Mouse (Mus musculus): ENCODE results near the gene Csrnp1. TPM values are rescaled to one million over a fixed set of nuclear protein-coding genes. Genes with fewer than 3 reads are reported as not detected.

The Csrnp1 gene
- total and polyA plus RNA-seq, 2 experiments, result 9.2 to 9.7 TPM

GRCm38 (mm10) chr9:120010781-120011511 is 26.5 kb upstream of the Csrnp1 start:
- peak; percentile 82 for DNase-seq (ENCODE audit: extremely low read depth, low read depth, low spot score)

GRCm38 (mm10) chr9:120009871-120010270 is 25.4 kb upstream of the Csrnp1 start:
- peak; percentile 72 for DNase-seq (ENCODE audit: extremely low read depth, low read depth, low spot score)
- H3K27ac ChIP-seq (replicated peaks; ENCODE audit: insufficient read depth, low read depth, low read length), result no peak overlapping the region

More at GRCm38 (mm10) chr9:120010781-120011511, 26.5 kb upstream of the Csrnp1 start:
- Histone ChIP-seq H3K4me1 (ENCODE audit: control insufficient read depth, insufficient read depth, low read length) (peaks cover 25% of the 10 kb centered on the region), H3K27me3 (ENCODE audit: control insufficient read depth, insufficient read depth, low read length) (no peaks in the 10 kb centered on the region), H3K36me3 (ENCODE audit: control insufficient read depth, insufficient read depth, low read length) (no peaks in the 10 kb centered on the region), H3K27ac (replicated peaks; ENCODE audit: insufficient read depth, low read depth, low read length) (peak overlapping the region; percentile 85), H3K79me2 (ENCODE audit: control insufficient read depth, insufficient read depth, low read length) (no peaks in the 10 kb centered on the region), H3K9ac (ENCODE audit: low read depth, low read length) (peak overlapping the region; percentile 35), H3K4me3 (ENCODE audit: insufficient read depth, low read depth, low read length) (peak overlapping the region; percentile 33; the same call in 1 of the 2 replicates)
- under 1% methylated on average over 56 of the region's 60 CpGs for WGBS
- no peak for TF ChIP-seq CTCF (IDR thresholded peaks at IDR 0.05; ENCODE audit: low read depth, low read length)

DNA sequence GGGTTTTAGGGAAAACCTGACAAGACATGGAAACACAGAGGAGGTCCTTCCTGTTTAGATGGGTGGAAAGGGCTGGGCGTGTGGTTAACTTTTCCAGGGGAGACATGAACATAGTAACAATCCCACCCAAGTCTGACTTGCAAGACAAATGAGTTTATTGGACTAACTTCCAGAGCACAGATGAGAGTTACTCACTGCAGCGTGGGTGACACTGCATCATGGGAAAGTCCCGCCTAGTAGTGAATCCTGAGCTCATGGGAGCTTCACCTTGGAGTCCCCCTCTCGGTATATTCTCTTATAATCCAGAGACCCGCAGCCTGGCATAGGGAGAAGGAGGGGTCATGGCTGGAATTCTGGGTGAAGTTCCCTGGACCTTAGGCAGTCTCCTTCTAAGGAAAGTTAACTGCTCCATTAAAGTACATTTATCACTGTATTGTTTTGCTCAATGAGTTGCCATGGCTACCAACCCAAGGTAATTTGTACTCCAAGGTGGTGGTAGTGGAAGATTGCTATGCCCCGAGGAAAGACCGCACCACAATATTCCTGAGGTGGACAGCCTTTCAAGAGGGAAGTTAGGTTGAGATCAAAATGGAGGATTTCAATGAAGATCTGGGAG is 24.9 kb upstream of the Csrnp1 start:
- TF ChIP-seq CTCF (IDR thresholded peaks at IDR 0.05; ENCODE audit: low read depth, low read length), result no peak
- no peak for TF ChIP-seq POLR2A (IDR thresholded peaks at IDR 0.05; ENCODE audit: extremely low read depth, insufficient read depth, low read length)
- Histone ChIP-seq H3K27ac (replicated peaks; ENCODE audit: insufficient read depth, low read depth, low read length) (no peak overlapping the region), H3K27me3 (ENCODE audit: control insufficient read depth, insufficient read depth, low read length) (no peaks in the 10 kb centered on the region), H3K9ac (ENCODE audit: low read depth, low read length) (no peak overlapping the region), H3K4me3 (ENCODE audit: insufficient read depth, low read depth, low read length) (no peak overlapping the region), H3K4me1 (ENCODE audit: control insufficient read depth, insufficient read depth, low read length) (peaks cover 17% of the 10 kb centered on the region), H3K79me2 (ENCODE audit: control insufficient read depth, insufficient read depth, low read length) (no peaks in the 10 kb centered on the region), H3K36me3 (ENCODE audit: control insufficient read depth, insufficient read depth, low read length) (no peaks in the 10 kb centered on the region)
- no peak for DNase-seq (ENCODE audit: extremely low read depth, low read depth, low spot score)
- 92% methylated on average over 7 of the region's 7 CpGs for WGBS

More at GRCm38 (mm10) chr9:120009871-120010270, 25.4 kb upstream of the Csrnp1 start:
- 30% methylated on average over 3 of the region's 3 CpGs for WGBS
- H3K79me2 ChIP-seq (ENCODE audit: control insufficient read depth, insufficient read depth, low read length), result no peaks in the 10 kb centered on the region
- no peaks in the 10 kb centered on the region for H3K27me3 ChIP-seq (ENCODE audit: control insufficient read depth, insufficient read depth, low read length)
- no peak overlapping the region for H3K4me3 ChIP-seq (ENCODE audit: insufficient read depth, low read depth, low read length)
- H3K9ac ChIP-seq (ENCODE audit: low read depth, low read length), result no peak overlapping the region
- no peak for TF ChIP-seq POLR2A (IDR thresholded peaks at IDR 0.05; ENCODE audit: extremely low read depth, insufficient read depth, low read length)
- no peak for TF ChIP-seq CTCF (IDR thresholded peaks at IDR 0.05; ENCODE audit: low read depth, low read length)
- H3K36me3 ChIP-seq (ENCODE audit: control insufficient read depth, insufficient read depth, low read length), result no peaks in the 10 kb centered on the region
- H3K4me1 ChIP-seq (ENCODE audit: control insufficient read depth, insufficient read depth, low read length), result peaks cover 23% of the 10 kb centered on the region

DNA sequence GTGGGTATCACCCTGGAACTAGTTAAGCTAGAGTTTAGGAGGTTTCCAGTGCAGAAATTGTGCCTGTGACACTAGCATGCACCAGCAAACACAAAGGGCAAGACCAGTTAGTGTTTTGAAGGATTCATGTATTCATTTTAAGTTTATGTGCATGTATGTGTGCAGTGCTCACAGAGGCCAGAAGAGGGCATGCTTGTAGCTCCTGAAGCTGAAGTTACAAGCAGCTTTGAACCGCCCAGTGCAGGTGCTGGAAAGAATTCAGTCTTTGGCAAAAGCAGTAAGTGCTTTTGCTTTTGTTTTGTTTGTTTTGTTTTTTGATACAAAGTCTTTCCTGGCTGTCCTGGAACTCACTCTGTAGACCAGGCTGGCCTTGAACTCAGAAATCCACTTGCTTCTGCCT is 23.4 kb upstream of the Csrnp1 start:
- no peak for DNase-seq (ENCODE audit: extremely low read depth, low read depth, low spot score)
- no peak overlapping the region for H3K27ac ChIP-seq (replicated peaks; ENCODE audit: insufficient read depth, low read depth, low read length)
- H3K36me3 ChIP-seq (ENCODE audit: control insufficient read depth, insufficient read depth, low read length), result no peaks in the 10 kb centered on the region
- no peak overlapping the region for H3K4me3 ChIP-seq (ENCODE audit: insufficient read depth, low read depth, low read length)
- H3K4me1 ChIP-seq (ENCODE audit: control insufficient read depth, insufficient read depth, low read length), result peaks cover 7% of the 10 kb centered on the region
- no peak for TF ChIP-seq CTCF (IDR thresholded peaks at IDR 0.05; ENCODE audit: low read depth, low read length)
- no peak for TF ChIP-seq POLR2A (IDR thresholded peaks at IDR 0.05; ENCODE audit: extremely low read depth, insufficient read depth, low read length)
- H3K79me2 ChIP-seq (ENCODE audit: control insufficient read depth, insufficient read depth, low read length), result no peaks in the 10 kb centered on the region
- no peaks in the 10 kb centered on the region for H3K27me3 ChIP-seq (ENCODE audit: control insufficient read depth, insufficient read depth, low read length)
- 88% methylated on average over 1 of the region's 1 CpGs for WGBS
- no peak overlapping the region for H3K9ac ChIP-seq (ENCODE audit: low read depth, low read length)

GRCm38 (mm10) chr9:120005936-120006335 is 21.5 kb upstream of the Csrnp1 start:
- H3K4me3 ChIP-seq (ENCODE audit: insufficient read depth, low read depth, low read length), result no peak overlapping the region
- WGBS, result 78% methylated on average over 3 of the region's 3 CpGs
- H3K27ac ChIP-seq (replicated peaks; ENCODE audit: insufficient read depth, low read depth, low read length), result no peak overlapping the region
- no peak overlapping the region for H3K9ac ChIP-seq (ENCODE audit: low read depth, low read length)
- no peaks in the 10 kb centered on the region for H3K79me2 ChIP-seq (ENCODE audit: control insufficient read depth, insufficient read depth, low read length)
- DNase-seq (ENCODE audit: extremely low read depth, low read depth, low spot score), result no peak
- no peaks in the 10 kb centered on the region for H3K36me3 ChIP-seq (ENCODE audit: control insufficient read depth, insufficient read depth, low read length)
- peaks cover 12% of the 10 kb centered on the region for H3K4me1 ChIP-seq (ENCODE audit: control insufficient read depth, insufficient read depth, low read length)
- no peaks in the 10 kb centered on the region for H3K27me3 ChIP-seq (ENCODE audit: control insufficient read depth, insufficient read depth, low read length)
- no peak for TF ChIP-seq CTCF (IDR thresholded peaks at IDR 0.05; ENCODE audit: low read depth, low read length)
- no peak for TF ChIP-seq POLR2A (IDR thresholded peaks at IDR 0.05; ENCODE audit: extremely low read depth, insufficient read depth, low read length)

DNA sequence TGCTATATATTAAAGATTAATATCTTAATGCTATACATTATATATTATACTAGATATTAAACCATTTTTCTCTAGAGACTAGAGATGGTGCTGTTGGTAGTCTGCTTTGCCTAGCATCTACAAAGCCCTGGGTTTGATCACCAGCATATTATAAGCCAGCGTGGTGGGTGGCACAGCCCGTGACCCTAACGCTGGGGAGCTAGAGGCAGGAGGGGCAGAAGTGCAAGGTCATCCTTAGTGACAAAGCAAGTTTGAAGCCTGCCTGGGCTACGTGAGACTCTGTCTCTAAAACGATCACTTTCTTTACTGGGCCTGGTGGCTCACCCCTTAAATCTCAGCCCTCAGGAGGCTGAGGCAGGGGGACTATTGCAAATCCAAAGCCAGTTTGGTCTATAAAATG is 18.4 kb upstream of the Csrnp1 start:
- WGBS, result 67% methylated on average over 5 of the region's 5 CpGs
- H3K27me3 ChIP-seq (ENCODE audit: control insufficient read depth, insufficient read depth, low read length), result no peaks in the 10 kb centered on the region
- peaks cover 16% of the 10 kb centered on the region for H3K4me1 ChIP-seq (ENCODE audit: control insufficient read depth, insufficient read depth, low read length)
- no peak overlapping the region for H3K27ac ChIP-seq (replicated peaks; ENCODE audit: insufficient read depth, low read depth, low read length)
- DNase-seq (ENCODE audit: extremely low read depth, low read depth, low spot score), result no peak
- TF ChIP-seq CTCF (IDR thresholded peaks at IDR 0.05; ENCODE audit: low read depth, low read length) (no peak), POLR2A (IDR thresholded peaks at IDR 0.05; ENCODE audit: extremely low read depth, insufficient read depth, low read length) (no peak)
- H3K36me3 ChIP-seq (ENCODE audit: control insufficient read depth, insufficient read depth, low read length), result no peaks in the 10 kb centered on the region
- H3K4me3 ChIP-seq (ENCODE audit: insufficient read depth, low read depth, low read length), result no peak overlapping the region
- no peak overlapping the region for H3K9ac ChIP-seq (ENCODE audit: low read depth, low read length)
- H3K79me2 ChIP-seq (ENCODE audit: control insufficient read depth, insufficient read depth, low read length), result no peaks in the 10 kb centered on the region

Data from liver, adult 2 months (tissue).